Mouse (Mus musculus): Measurements from ENCODE around the gene Dhx37. TPM values are rescaled to one million over a fixed set of nuclear protein-coding genes. Genes with fewer than 3 reads are reported as not detected.

Dhx37 gene
- total and polyA plus RNA-seq, 2 experiments from 2014 or later, result 8.0 to 27.5 TPM

DNA sequence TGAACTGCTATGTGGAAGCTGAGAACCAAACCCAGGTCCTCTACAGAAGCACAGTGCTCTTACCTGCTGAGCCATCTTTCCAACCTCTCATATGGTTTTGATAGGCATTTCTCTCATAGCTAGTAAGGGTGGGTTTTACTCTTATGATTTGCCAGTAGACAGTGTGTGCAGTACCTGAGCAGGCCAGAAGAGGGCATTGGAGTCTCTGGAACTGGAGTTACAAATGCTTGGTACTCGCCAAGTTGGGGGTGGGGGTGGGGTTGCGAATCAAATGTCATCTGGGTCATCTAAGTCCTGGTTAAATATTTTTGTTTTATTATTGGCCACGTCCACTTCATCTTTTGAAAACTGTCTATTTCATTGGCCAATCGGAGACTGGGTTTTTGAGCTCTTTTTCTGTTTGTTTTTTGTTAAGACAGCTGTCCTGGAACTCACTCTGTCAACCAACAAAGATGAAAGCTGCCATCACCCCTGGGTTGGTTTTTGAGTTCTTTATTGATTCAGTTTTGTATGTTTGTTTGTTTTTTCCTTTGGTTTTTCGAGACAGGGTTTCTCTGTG is 21.9 kb downstream of the Dhx37 start:
- H3K9me3 ChIP-seq (ENCODE audit: low read length), result no peaks in the 10 kb centered on the region
- no peak overlapping the region for H3K4me3 ChIP-seq (ENCODE audit: low read length)
- H3K9ac ChIP-seq (replicated peaks; ENCODE audit: low read length), result no peak overlapping the region
- WGBS, result 61% methylated on average over 5 of the region's 5 CpGs
- peak; percentile 81 for TF ChIP-seq CTCF (IDR thresholded peaks at IDR 0.05; ENCODE audit: low read depth)
- no peaks in the 10 kb centered on the region for H3K27me3 ChIP-seq (ENCODE audit: insufficient read depth, low read length)
- peaks cover 4% of the 10 kb centered on the region for H3K4me1 ChIP-seq (ENCODE audit: insufficient read depth, low read length)
- no peak overlapping the region for H3K27ac ChIP-seq
- peaks cover 27% of the 10 kb centered on the region for H3K36me3 ChIP-seq (ENCODE audit: insufficient read depth, low read length)
- no peak overlapping the region for H3K4me2 ChIP-seq (ENCODE audit: low read depth, low read length)
- DNase-seq (ENCODE audit: low spot score) (peak; percentile 74), ATAC-seq (no peak)

DNA sequence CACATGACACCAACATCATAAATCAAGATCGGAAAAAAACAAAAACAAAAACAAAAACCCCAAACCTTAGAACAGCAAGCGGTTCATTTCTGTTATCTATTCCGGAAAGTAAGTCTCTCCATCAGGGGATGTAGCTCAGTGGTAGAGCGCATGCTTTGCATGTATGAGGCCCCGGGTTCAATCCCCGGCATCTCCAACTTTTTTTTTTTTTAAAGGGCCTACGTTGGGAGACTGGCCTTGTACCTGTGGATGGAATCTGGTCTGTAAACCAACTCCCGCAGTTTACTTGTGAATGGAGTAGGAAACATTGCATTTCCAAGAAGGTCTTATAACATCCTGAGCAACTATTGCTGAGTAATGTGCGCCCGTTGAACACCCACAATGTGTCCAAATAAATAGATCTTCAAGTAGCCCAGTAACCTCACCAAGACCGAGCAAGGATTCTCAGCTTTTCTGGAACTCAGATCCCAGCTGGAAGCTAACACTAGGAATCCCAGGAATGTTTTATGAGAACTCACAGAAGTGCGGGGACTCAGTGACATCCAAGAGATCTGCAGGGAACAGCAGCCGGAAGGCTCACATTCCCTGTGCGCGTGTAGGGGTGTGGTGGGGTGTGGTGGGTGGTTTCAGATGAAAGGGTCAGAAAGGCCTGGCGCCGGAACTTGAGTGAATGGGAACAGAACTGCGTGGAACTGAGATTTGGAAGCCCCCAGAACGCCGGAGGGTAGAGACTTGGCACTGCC is 24.4 kb downstream of the Dhx37 start:
- H3K9ac ChIP-seq (replicated peaks; ENCODE audit: low read length), result no peak overlapping the region
- peak overlapping the region; percentile 60 for H3K27ac ChIP-seq
- no peaks in the 10 kb centered on the region for H3K9me3 ChIP-seq (ENCODE audit: low read length)
- peak overlapping the region; percentile 43 for H3K4me2 ChIP-seq (ENCODE audit: low read depth, low read length)
- ATAC-seq (peak; percentile 30; the same call in 1 of the 2 replicates), DNase-seq (ENCODE audit: low spot score) (peak; percentile 75)
- WGBS, result 13% methylated on average over 20 of the region's 20 CpGs
- peaks cover 6% of the 10 kb centered on the region for H3K4me1 ChIP-seq (ENCODE audit: insufficient read depth, low read length)
- H3K4me3 ChIP-seq (ENCODE audit: low read length), result peak overlapping the region; percentile 26
- peaks cover 4% of the 10 kb centered on the region; the same call in 1 of the 2 replicates for H3K36me3 ChIP-seq (ENCODE audit: insufficient read depth, low read length)
- TF ChIP-seq CTCF (IDR thresholded peaks at IDR 0.05; ENCODE audit: low read depth), result no peak
- no peaks in the 10 kb centered on the region for H3K27me3 ChIP-seq (ENCODE audit: insufficient read depth, low read length)

DNA sequence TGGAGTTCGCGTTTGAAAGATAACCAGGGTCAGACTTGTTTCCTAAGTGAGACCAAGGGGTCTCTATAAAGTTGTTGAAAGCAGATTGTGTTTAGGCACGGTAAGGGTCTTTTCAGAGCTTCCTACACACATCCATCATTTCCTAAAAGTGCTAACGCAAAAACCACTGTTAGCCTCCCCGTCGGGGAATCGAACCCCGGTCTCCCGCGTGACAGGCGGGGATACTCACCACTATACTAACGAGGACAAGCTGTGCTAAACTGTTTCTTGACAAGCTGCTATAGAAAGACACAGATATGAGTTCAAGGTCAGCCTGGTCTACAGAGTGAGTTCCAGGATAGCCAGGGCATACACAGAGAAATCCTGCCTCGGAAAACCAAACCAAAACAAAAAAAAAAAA is 25.1 kb downstream of the Dhx37 start:
- peaks cover 6% of the 10 kb centered on the region for H3K4me1 ChIP-seq (ENCODE audit: insufficient read depth, low read length)
- H3K27me3 ChIP-seq (ENCODE audit: insufficient read depth, low read length), result no peaks in the 10 kb centered on the region
- 2% methylated on average over 13 of the region's 13 CpGs for WGBS
- ATAC-seq, result peak; percentile 55
- H3K27ac ChIP-seq, result peak overlapping the region; percentile 60
- H3K36me3 ChIP-seq (ENCODE audit: insufficient read depth, low read length), result peaks cover 2% of the 10 kb centered on the region; the same call in 1 of the 2 replicates
- H3K9me3 ChIP-seq (ENCODE audit: low read length), result no peaks in the 10 kb centered on the region
- no peak for TF ChIP-seq CTCF (IDR thresholded peaks at IDR 0.05; ENCODE audit: low read depth)
- no peak overlapping the region for H3K9ac ChIP-seq (replicated peaks; ENCODE audit: low read length)
- DNase-seq (ENCODE audit: low spot score), result peak; percentile 90
- peak overlapping the region; percentile 26 for H3K4me3 ChIP-seq (ENCODE audit: low read length)
- H3K4me2 ChIP-seq (ENCODE audit: low read depth, low read length), result peak overlapping the region; percentile 43

- H3K4me2 ChIP-seq (ENCODE audit: low read depth, low read length), result no peak overlapping the region
- WGBS, result 75% methylated on average over 14 of the region's 14 CpGs
These were observed 25.9 kb downstream of the Dhx37 start for GRCm38 (mm10) chr5:125407910-125408575.

GRCm38 (mm10) chr5:125407020-125407830 is 26.7 kb downstream of the Dhx37 start:
- ATAC-seq (no peak), DNase-seq (ENCODE audit: low spot score) (no peak)
- peak overlapping the region; percentile 92 for H3K27ac ChIP-seq
- peak overlapping the region; percentile 83 for H3K4me2 ChIP-seq (ENCODE audit: low read depth, low read length)
- H3K4me1 ChIP-seq (ENCODE audit: insufficient read depth, low read length), result peaks cover 6% of the 10 kb centered on the region
- H3K9me3 ChIP-seq (ENCODE audit: low read length), result no peaks in the 10 kb centered on the region
- peak overlapping the region; percentile 46 for H3K4me3 ChIP-seq (ENCODE audit: low read length)
- no peaks in the 10 kb centered on the region for H3K27me3 ChIP-seq (ENCODE audit: insufficient read depth, low read length)
- no peaks in the 10 kb centered on the region for H3K36me3 ChIP-seq (ENCODE audit: insufficient read depth, low read length)
- TF ChIP-seq CTCF (IDR thresholded peaks at IDR 0.05; ENCODE audit: low read depth), result no peak
- H3K9ac ChIP-seq (replicated peaks; ENCODE audit: low read length), result peak overlapping the region; percentile 67
- 55% methylated on average over 13 of the region's 13 CpGs for WGBS

More at GRCm38 (mm10) chr5:125407910-125408575, 25.9 kb downstream of the Dhx37 start:
- peaks cover 6% of the 10 kb centered on the region for H3K4me1 ChIP-seq (ENCODE audit: insufficient read depth, low read length)
- TF ChIP-seq CTCF (IDR thresholded peaks at IDR 0.05; ENCODE audit: low read depth), result no peak
- H3K9ac ChIP-seq (replicated peaks; ENCODE audit: low read length), result no peak overlapping the region
- no peaks in the 10 kb centered on the region for H3K9me3 ChIP-seq (ENCODE audit: low read length)
- H3K4me3 ChIP-seq (ENCODE audit: low read length), result no peak overlapping the region
- no peaks in the 10 kb centered on the region for H3K27me3 ChIP-seq (ENCODE audit: insufficient read depth, low read length)
- H3K36me3 ChIP-seq (ENCODE audit: insufficient read depth, low read length), result no peaks in the 10 kb centered on the region
- 0 out of 2 replicates have a peak overlapping the region, but pooled peaks have one; percentile 32 for H3K27ac ChIP-seq
- no peak for ATAC-seq
- DNase-seq (ENCODE audit: low spot score), result no peak

Measured in hindbrain, postnatal 0 days (tissue).